Mouse (Mus musculus) G1E (cell line): ENCODE results near the gene Arhgef7.

Experiments
- CTCF ChIP-seq: IDR thresholded peaks from 2 replicates; pipeline ENCODE4 v1.5.1; 2012; ENCODE audit warnings: low read depth, low read length, inconsistent platforms, mixed read lengths
- GATA1 ChIP-seq: IDR thresholded peaks from 2 replicates; pipeline ENCODE4 v1.6.1; 2012; ENCODE audit warnings: borderline replicate concordance, low read length, inconsistent platforms, mixed read lengths
- TAL1 ChIP-seq: conservative IDR thresholded peaks from 2 replicates; pipeline ENCODE4 v1.6.1; 2012; ENCODE audit warnings: low read depth, low read length, inconsistent platforms, mixed read lengths

- TF ChIP-seq GATA1, result no peak
- no peak for TF ChIP-seq CTCF
- TF ChIP-seq TAL1, result no peak
Observed at GRCm38 (mm10) chr8:11830214-11831046, 102.9 kb downstream of the Arhgef7 start.
